Mouse (Mus musculus): Measurements from ENCODE around the gene Pkd1l1. TPM values are rescaled to one million over a fixed set of nuclear protein-coding genes. Genes with fewer than 3 reads are reported as not detected.

The Pkd1l1 gene
- polyA plus RNA-seq, 1 experiment from 2014 or later: not detected

DNA sequence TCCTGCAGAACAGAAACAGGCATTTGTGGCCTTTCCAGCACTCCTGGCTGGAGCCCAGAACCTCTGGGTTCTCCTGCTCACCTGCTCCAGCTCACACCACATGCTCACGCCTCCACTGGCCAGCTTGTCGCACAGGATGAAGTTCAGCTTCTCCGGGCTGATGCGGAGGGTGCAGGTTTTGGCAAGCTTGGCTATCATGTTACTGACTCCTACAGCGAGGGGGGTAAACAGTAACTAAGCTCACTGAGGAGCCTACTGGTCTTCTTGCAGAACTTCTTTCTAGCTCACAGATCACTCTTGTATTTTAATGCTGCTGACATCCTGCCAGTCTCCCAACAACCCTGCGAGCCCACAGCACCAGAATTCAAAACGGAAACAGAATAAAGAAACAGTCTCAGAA lies 37.4 kb upstream of the Pkd1l1 start:
- H3K36me3 ChIP-seq (ENCODE audit: control insufficient read depth, insufficient read depth): peaks cover 14% of the 10 kb centered on the region
- TF ChIP-seq CTCF (IDR thresholded peaks at IDR 0.05; ENCODE audit: low read depth): no peak
- WGBS: under 1% methylated on average over 7 of the region's 7 CpGs

DNA sequence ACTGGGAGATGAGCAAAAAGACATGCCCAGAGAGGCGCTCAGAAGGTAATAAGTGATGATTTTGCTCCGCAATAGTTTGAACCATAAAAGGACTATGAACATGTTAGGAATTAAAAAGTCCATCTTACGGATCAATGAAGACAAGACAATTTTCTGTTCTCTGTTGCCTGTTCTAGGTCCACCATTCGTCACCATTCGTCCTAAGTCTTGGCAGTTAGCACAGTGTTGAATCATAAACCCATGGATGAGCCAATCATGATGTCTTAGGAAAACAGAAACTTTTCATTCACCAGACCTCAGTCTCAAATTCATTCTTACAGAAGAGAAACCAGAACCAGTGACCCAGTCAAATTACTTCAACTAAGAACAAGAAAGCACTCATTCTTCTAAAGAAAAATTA lies 35.7 kb upstream of the Pkd1l1 start:
- no peaks in the 10 kb centered on the region for H3K9me3 ChIP-seq (ENCODE audit: control insufficient read depth)
- no peak overlapping the region for H3K4me3 ChIP-seq (ENCODE audit: low read depth, low read length)
- H3K27me3 ChIP-seq (replicated peaks; ENCODE audit: control insufficient read depth, insufficient read depth, low read length): no peaks in the 10 kb centered on the region
- 96% methylated on average over 5 of the region's 5 CpGs for WGBS
- H3K4me1 ChIP-seq (replicated peaks; ENCODE audit: control insufficient read depth, insufficient read depth, low read length): no peaks in the 10 kb centered on the region
- no peak for ATAC-seq
- H3K36me3 ChIP-seq (ENCODE audit: control insufficient read depth, insufficient read depth): peaks cover 30% of the 10 kb centered on the region
- no peak overlapping the region for H3K27ac ChIP-seq (ENCODE audit: low read depth, low read length)
- H3K4me2 ChIP-seq (replicated peaks; ENCODE audit: low read depth): no peak overlapping the region
- TF ChIP-seq CTCF (IDR thresholded peaks at IDR 0.05; ENCODE audit: low read depth): no peak
- H3K9ac ChIP-seq (ENCODE audit: low read depth, low read length): no peak overlapping the region

More for the DNA sequence above, 37.4 kb upstream of the Pkd1l1 start:
- Histone ChIP-seq H3K4me2 (replicated peaks; ENCODE audit: low read depth) (peak overlapping the region; percentile 73), H3K4me3 (ENCODE audit: low read depth, low read length) (peak overlapping the region; percentile 73), H3K4me1 (replicated peaks; ENCODE audit: control insufficient read depth, insufficient read depth, low read length) (no peaks in the 10 kb centered on the region), H3K9ac (ENCODE audit: low read depth, low read length) (peak overlapping the region; percentile 71), H3K27ac (ENCODE audit: low read depth, low read length) (peak overlapping the region; percentile 66), H3K27me3 (replicated peaks; ENCODE audit: control insufficient read depth, insufficient read depth, low read length) (no peaks in the 10 kb centered on the region), H3K9me3 (ENCODE audit: control insufficient read depth) (no peaks in the 10 kb centered on the region)
- ATAC-seq: peak; percentile 48

DNA sequence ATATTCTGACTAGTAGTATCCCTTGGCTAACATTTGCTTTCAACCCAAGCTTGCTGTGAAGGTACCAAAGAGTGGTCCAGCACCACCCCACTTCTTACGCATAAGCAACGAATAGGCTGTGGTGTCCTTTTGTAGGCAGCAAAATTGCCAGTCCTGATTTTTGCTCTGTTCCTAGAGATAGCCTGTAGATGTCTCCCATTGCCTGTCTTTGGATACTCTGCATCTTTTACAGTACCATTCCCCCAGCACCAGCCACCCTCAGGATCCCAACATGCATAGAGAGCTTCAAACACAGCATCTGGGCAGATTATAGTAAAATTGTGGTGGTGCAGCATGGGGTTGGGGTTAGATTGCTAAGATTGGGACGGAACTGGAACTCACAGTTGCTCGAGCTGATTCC lies 15.0 kb upstream of the Pkd1l1 start:
- WGBS: 72% methylated on average over 4 of the region's 4 CpGs
- no peak for ATAC-seq

DNA sequence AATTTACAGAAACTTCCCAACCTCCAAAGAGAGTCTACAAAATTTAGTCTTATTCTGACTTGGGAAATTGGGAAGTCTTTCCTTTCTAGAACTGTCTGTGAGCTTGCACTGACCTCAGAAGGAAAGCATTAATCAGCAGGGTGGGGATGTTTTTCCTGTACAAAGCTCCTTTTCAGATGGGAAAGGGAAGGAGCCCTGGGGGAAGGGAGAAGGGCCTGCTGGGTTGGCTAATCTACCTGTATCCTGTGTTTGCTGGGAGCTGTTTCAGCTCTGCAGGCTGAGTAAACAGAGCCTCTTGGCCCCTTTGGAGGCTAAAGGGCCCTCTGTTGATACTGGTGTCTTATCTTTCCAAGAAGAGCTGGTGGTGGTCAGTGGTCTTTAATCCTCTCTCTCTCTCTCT lies 13.0 kb upstream of the Pkd1l1 start:
- H3K9ac ChIP-seq (ENCODE audit: low read depth, low read length): no peak overlapping the region
- 0 out of 2 replicates have a peak, but pooled peaks have one; percentile 41 for ATAC-seq
- H3K27ac ChIP-seq (ENCODE audit: low read depth, low read length): no peak overlapping the region
- no peaks in the 10 kb centered on the region for H3K4me1 ChIP-seq (replicated peaks; ENCODE audit: control insufficient read depth, insufficient read depth, low read length)
- H3K36me3 ChIP-seq (ENCODE audit: control insufficient read depth, insufficient read depth): 0 out of 2 replicates have a peak, but pooled peaks cover 1% of the 10 kb centered on the region
- H3K27me3 ChIP-seq (replicated peaks; ENCODE audit: control insufficient read depth, insufficient read depth, low read length): no peaks in the 10 kb centered on the region
- TF ChIP-seq CTCF (IDR thresholded peaks at IDR 0.05; ENCODE audit: low read depth): no peak
- H3K4me3 ChIP-seq (ENCODE audit: low read depth, low read length): no peak overlapping the region
- no peaks in the 10 kb centered on the region for H3K9me3 ChIP-seq (ENCODE audit: control insufficient read depth)
- H3K4me2 ChIP-seq (replicated peaks; ENCODE audit: low read depth): no peak overlapping the region

More for the DNA sequence above, 15.0 kb upstream of the Pkd1l1 start:
- Histone ChIP-seq H3K36me3 (ENCODE audit: control insufficient read depth, insufficient read depth) (0 out of 2 replicates have a peak, but pooled peaks cover 8% of the 10 kb centered on the region), H3K4me2 (replicated peaks; ENCODE audit: low read depth) (no peak overlapping the region), H3K27me3 (replicated peaks; ENCODE audit: control insufficient read depth, insufficient read depth, low read length) (no peaks in the 10 kb centered on the region), H3K9ac (ENCODE audit: low read depth, low read length) (no peak overlapping the region), H3K27ac (ENCODE audit: low read depth, low read length) (no peak overlapping the region), H3K9me3 (ENCODE audit: control insufficient read depth) (no peaks in the 10 kb centered on the region), H3K4me1 (replicated peaks; ENCODE audit: control insufficient read depth, insufficient read depth, low read length) (no peaks in the 10 kb centered on the region), H3K4me3 (ENCODE audit: low read depth, low read length) (no peak overlapping the region)
- TF ChIP-seq CTCF (IDR thresholded peaks at IDR 0.05; ENCODE audit: low read depth): peak; percentile 16; the same call in 1 of the 2 replicates

DNA sequence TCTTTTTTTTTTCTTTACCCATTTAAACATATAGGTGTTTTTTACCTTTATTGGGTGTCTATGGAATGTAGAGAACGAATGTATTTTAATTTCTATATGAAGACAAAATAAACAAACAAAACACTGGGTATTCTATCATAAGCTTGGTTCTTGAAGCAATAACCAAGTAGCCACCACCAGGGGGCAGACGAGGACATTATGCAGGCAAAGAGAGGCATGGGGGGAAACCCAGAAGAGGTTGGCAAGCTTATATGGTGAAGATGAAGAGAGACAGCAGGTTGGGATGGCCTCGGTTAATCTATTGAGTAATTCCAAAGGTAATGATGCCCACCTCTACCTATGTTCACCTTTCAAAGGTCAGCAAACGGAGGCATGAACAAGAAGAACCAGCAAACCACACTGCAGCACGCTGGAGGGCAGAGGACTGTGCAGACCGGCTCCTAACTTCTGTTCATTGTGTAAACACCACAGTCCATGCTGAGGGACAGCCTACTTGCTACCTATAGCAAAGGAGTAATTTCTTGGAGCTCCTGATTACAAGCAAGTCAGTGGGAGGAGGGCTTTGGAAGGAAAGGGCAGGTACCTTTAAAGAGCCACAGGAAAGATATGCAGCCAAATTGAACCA lies 10.3 kb upstream of the Pkd1l1 start:
- H3K4me1 ChIP-seq (replicated peaks; ENCODE audit: control insufficient read depth, insufficient read depth, low read length): no peaks in the 10 kb centered on the region
- no peaks in the 10 kb centered on the region for H3K9me3 ChIP-seq (ENCODE audit: control insufficient read depth)
- no peaks in the 10 kb centered on the region for H3K36me3 ChIP-seq (ENCODE audit: control insufficient read depth, insufficient read depth)
- 32% methylated on average over 6 of the region's 6 CpGs for WGBS
- no peak overlapping the region for H3K9ac ChIP-seq (ENCODE audit: low read depth, low read length)
- H3K4me2 ChIP-seq (replicated peaks; ENCODE audit: low read depth): no peak overlapping the region
- H3K4me3 ChIP-seq (ENCODE audit: low read depth, low read length): no peak overlapping the region
- H3K27ac ChIP-seq (ENCODE audit: low read depth, low read length): no peak overlapping the region
- no peak for ATAC-seq
- H3K27me3 ChIP-seq (replicated peaks; ENCODE audit: control insufficient read depth, insufficient read depth, low read length): no peaks in the 10 kb centered on the region
- peak; percentile 87 for TF ChIP-seq CTCF (IDR thresholded peaks at IDR 0.05; ENCODE audit: low read depth)

DNA sequence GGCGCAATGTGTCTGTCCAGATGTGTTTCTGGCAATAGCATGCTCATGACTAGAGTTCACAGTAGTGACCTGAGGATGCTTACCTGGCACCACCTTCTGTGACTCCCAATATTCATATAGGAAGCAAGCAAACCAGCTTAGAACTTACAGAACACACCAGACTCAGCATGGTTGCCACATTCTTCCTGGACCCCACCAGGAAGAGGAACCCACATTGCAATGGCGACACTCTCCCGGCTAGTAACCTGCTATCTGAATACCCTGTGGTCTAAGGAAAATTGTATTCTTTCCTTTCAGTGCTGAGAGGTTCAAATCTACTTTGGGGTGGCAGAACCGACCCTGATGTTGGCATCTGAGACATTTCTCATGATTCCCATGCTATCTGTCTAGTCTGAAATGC lies 5.1 kb upstream of the Pkd1l1 start:
- H3K9ac ChIP-seq (ENCODE audit: low read depth, low read length): no peak overlapping the region
- H3K27ac ChIP-seq (ENCODE audit: low read depth, low read length): no peak overlapping the region
- H3K4me2 ChIP-seq (replicated peaks; ENCODE audit: low read depth): no peak overlapping the region
- no peaks in the 10 kb centered on the region for H3K9me3 ChIP-seq (ENCODE audit: control insufficient read depth)
- H3K4me3 ChIP-seq (ENCODE audit: low read depth, low read length): no peak overlapping the region
- no peak for ATAC-seq
- WGBS: 77% methylated on average over 4 of the region's 4 CpGs
- no peaks in the 10 kb centered on the region for H3K4me1 ChIP-seq (replicated peaks; ENCODE audit: control insufficient read depth, insufficient read depth, low read length)
- H3K27me3 ChIP-seq (replicated peaks; ENCODE audit: control insufficient read depth, insufficient read depth, low read length): no peaks in the 10 kb centered on the region
- no peaks in the 10 kb centered on the region for H3K36me3 ChIP-seq (ENCODE audit: control insufficient read depth, insufficient read depth)
- TF ChIP-seq CTCF (IDR thresholded peaks at IDR 0.05; ENCODE audit: low read depth): no peak
